Comparison of ENCODE assay signal across 10 mouse cellular contexts in the genomic region with DNA sequence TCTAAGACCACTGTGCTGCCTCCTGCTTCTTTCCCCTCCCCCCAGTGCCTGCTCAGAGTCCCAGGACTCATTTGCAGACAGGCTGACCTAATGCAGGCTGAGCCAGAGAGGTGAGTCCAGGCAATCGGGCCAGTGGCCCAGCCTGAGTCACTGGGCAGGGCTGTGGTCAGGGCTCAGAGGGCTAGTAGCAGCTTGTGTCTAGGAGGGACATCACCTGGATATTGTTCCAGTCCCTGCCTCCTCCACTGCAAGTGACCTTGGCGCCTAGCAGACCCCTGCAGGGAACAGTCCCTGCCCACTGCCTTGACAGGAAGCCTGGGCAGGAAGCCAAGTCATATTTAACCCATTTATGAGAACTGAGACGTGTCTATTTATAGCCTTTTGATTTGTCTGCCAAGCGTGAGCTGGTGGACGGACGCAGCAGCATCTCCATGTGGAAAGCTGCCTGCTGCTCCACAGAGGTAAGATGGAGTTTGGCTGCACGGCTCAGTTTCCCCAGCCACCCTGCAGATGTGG. TPM values are rescaled to one million over a fixed set of nuclear protein-coding genes. Genes with fewer than 3 reads are reported as not detected.
DNase-seq lines count a peak whose midpoint lies in the region; ATAC-seq and TF ChIP-seq lines count a peak whose summit lies in the region.
"Had no signal": no experiment of that assay in that cellular context is flagged by ENCODE, and none has a peak within 500 bp of the region (broad histone marks: within the 10 kb centered on the region; RNA-seq: fewer than 3 reads in every experiment).

No protein-coding gene starts in this region.

- H3K4me1 ChIP-seq in hindbrain, embryonic 11.5 days (replicated peaks; ENCODE audit: control insufficient read depth, insufficient read depth, low read length) = no peaks in the 10 kb centered on the region
- H3K4me1 ChIP-seq in hindbrain, embryonic 10.5 days (replicated peaks) = no peaks in the 10 kb centered on the region; the same call in 1 of the 2 replicates
- peaks cover 10% of the 10 kb centered on the region for H3K4me1 ChIP-seq in intestine, embryonic 14.5 days (replicated peaks; ENCODE audit: control insufficient read depth, insufficient read depth, low read length)
- H3K4me1 ChIP-seq in liver, embryonic 13.5 days (replicated peaks) = peaks cover 12% of the 10 kb centered on the region

- TF ChIP-seq CTCF in gastrocnemius, adult 2 months (IDR thresholded peaks at IDR 0.05) = no peak

- no peaks in the 10 kb centered on the region for H3K9me3 ChIP-seq in hindbrain, embryonic 11.5 days (ENCODE audit: control insufficient read depth, low read length)
- H3K9me3 ChIP-seq in hindbrain, embryonic 10.5 days = peaks cover 12% of the 10 kb centered on the region
- peaks cover 6% of the 10 kb centered on the region; the same call in 1 of the 2 replicates for H3K9me3 ChIP-seq in intestine, embryonic 14.5 days (ENCODE audit: control insufficient read depth, low read length)
- H3K9me3 ChIP-seq in liver, embryonic 13.5 days (replicated peaks) = no peaks in the 10 kb centered on the region
- H3K9me3 ChIP-seq: G1E had no signal

- H3K36me3 ChIP-seq in hindbrain, embryonic 11.5 days (ENCODE audit: control insufficient read depth, insufficient read depth, low read length) = no peaks in the 10 kb centered on the region
- H3K36me3 ChIP-seq in hindbrain, embryonic 10.5 days = no peaks in the 10 kb centered on the region
- no peaks in the 10 kb centered on the region for H3K36me3 ChIP-seq in intestine, embryonic 14.5 days (ENCODE audit: control insufficient read depth, insufficient read depth, low read length)
- H3K36me3 ChIP-seq in liver, embryonic 13.5 days = no peaks in the 10 kb centered on the region
- H3K36me3 ChIP-seq: G1E had no signal

- no peak overlapping the region for H3K4me2 ChIP-seq in hindbrain, embryonic 11.5 days (replicated peaks; ENCODE audit: low read depth, low read length)
- 0 out of 2 replicates have a peak overlapping the region, but pooled peaks have one; percentile 12 for H3K4me2 ChIP-seq in intestine, embryonic 14.5 days (ENCODE audit: low read length)
- H3K4me2 ChIP-seq in liver, embryonic 13.5 days = no peak overlapping the region

- H3K27ac ChIP-seq in hindbrain, embryonic 11.5 days (ENCODE audit: low read depth, low read length) = no peak overlapping the region
- H3K27ac ChIP-seq in hindbrain, embryonic 10.5 days = no peak overlapping the region
- H3K27ac ChIP-seq in gastrocnemius, adult 2 months = peak overlapping the region; percentile 85
- H3K27ac ChIP-seq in intestine, embryonic 14.5 days (ENCODE audit: low read depth) = no peak overlapping the region
- H3K27ac ChIP-seq in liver, embryonic 13.5 days = no peak overlapping the region

- H3K9ac ChIP-seq in hindbrain, embryonic 11.5 days (ENCODE audit: low read depth, low read length) = no peak overlapping the region
- 0 out of 2 replicates have a peak overlapping the region, but pooled peaks have one; percentile 3 for H3K9ac ChIP-seq in intestine, embryonic 14.5 days (ENCODE audit: low read length)
- no peak overlapping the region for H3K9ac ChIP-seq in liver, embryonic 13.5 days

- DNase-seq in hindbrain, embryonic 11.5 days (ENCODE audit: low spot score) = peak; percentile 3
- no peak for DNase-seq in hindbrain, embryonic 10.5 days (ENCODE audit: low spot score)
- peak; percentile 70 to 81 for DNase-seq in adrenal gland, postnatal 36 days
- DNase-seq in gastrocnemius, adult 2 months = peak; percentile 82
- DNase-seq in intestine, embryonic 14.5 days (ENCODE audit: low spot score) = peak; percentile 57
- peak; percentile 2 for DNase-seq in liver, embryonic 13.5 days
- DNase-seq in ovary, postnatal 14 days (ENCODE audit: low spot score) = peak; percentile 33
- DNase-seq in thymus, postnatal 14 days = peak; percentile 23

- H3K4me3 ChIP-seq in hindbrain, embryonic 11.5 days (ENCODE audit: low read depth, low read length) = no peak overlapping the region
- H3K4me3 ChIP-seq in hindbrain, embryonic 10.5 days = no peak overlapping the region
- peak overlapping the region; percentile 36 for H3K4me3 ChIP-seq in gastrocnemius, adult 2 months
- no peak overlapping the region for H3K4me3 ChIP-seq in intestine, embryonic 14.5 days (ENCODE audit: low read depth, low read length)
- H3K4me3 ChIP-seq in liver, embryonic 13.5 days (replicated peaks) = no peak overlapping the region

- WGBS in hindbrain, embryonic 11.5 days = 64% methylated on average over 7 of the region's 7 CpGs
- WGBS in hindbrain, embryonic 10.5 days = 67% methylated on average over 7 of the region's 7 CpGs
- WGBS in intestine, embryonic 14.5 days = 14% methylated on average over 7 of the region's 7 CpGs
- WGBS in liver, embryonic 13.5 days (ENCODE audit: insufficient replicate concordance) = 16% methylated on average over 7 of the region's 7 CpGs

- no peak for ATAC-seq in hindbrain, embryonic 11.5 days (ENCODE audit: low FRiP score)
- peak; percentile 50 for ATAC-seq in intestine, embryonic 14.5 days (replicated peaks; ENCODE audit: low FRiP score, low TSS enrichment, low read depth)
- no peak; the same call in 1 of the 2 replicates for ATAC-seq in liver, embryonic 13.5 days (ENCODE audit: low read depth)

- H3K27me3 ChIP-seq in hindbrain, embryonic 11.5 days (ENCODE audit: control insufficient read depth, insufficient read depth, low read length) = no peaks in the 10 kb centered on the region
- no peaks in the 10 kb centered on the region for H3K27me3 ChIP-seq in hindbrain, embryonic 10.5 days (ENCODE audit: insufficient read depth, poor library complexity, severe bottlenecking)
- no peaks in the 10 kb centered on the region for H3K27me3 ChIP-seq in intestine, embryonic 14.5 days (replicated peaks; ENCODE audit: control insufficient read depth, insufficient read depth, low read length)
- no peaks in the 10 kb centered on the region for H3K27me3 ChIP-seq in liver, embryonic 13.5 days

- intact Hi-C loops in gastrocnemius, adult 2 months (cut with DNase I) = no loop called here

RNA-seq across cellular contexts. Expression of a gene that starts 27.0 kb away (rescaled TPM):
- polyA plus RNA-seq in hindbrain, embryonic 11.5 days (2014; fragmentation: Nextera tagmentation; extraction: Ambion mirVana) = 0.59 and 1.1 TPM in 2 replicates
- 1.4 and 2.0 TPM in 2 replicates for polyA plus RNA-seq in hindbrain, embryonic 10.5 days (2016; fragmentation: Nextera tagmentation; extraction: Ambion mirVana)
- under 1 TPM; 0.30 to 0.96 TPM for total RNA-seq in adrenal gland, postnatal 36 days (2021)
- total RNA-seq in gastrocnemius, adult 2 months (2021) = not detected
- 7.1 and 9.4 TPM in 2 replicates for polyA plus RNA-seq in intestine, embryonic 14.5 days (2014; fragmentation: Nextera tagmentation; extraction: Ambion mirVana)
- polyA plus RNA-seq in liver, embryonic 13.5 days (2015; fragmentation: Nextera tagmentation; extraction: Ambion mirVana) = 2.1 TPM in 2 replicates
- total RNA-seq: left cerebral cortex, postnatal 36 days had no signal

RNA-seq across cellular contexts. Expression of a gene that starts 27.3 kb away (rescaled TPM):
- 12.8 and 13.4 TPM in 2 replicates for polyA plus RNA-seq in hindbrain, embryonic 11.5 days (2014; fragmentation: Nextera tagmentation; extraction: Ambion mirVana)
- 21.2 and 29.8 TPM in 2 replicates for polyA plus RNA-seq in hindbrain, embryonic 10.5 days (2016; fragmentation: Nextera tagmentation; extraction: Ambion mirVana)
- 10 to 100 TPM in 1 of 2 experiments, 1 to 10 TPM in 1; 6.1 to 14.6 TPM for total RNA-seq in adrenal gland, postnatal 36 days (2021)
- total RNA-seq in gastrocnemius, adult 2 months (2021) = under 1 TPM; 0.31 to 0.41 TPM
- polyA plus RNA-seq in intestine, embryonic 14.5 days (2014; fragmentation: Nextera tagmentation; extraction: Ambion mirVana) = 123 and 135 TPM in 2 replicates
- polyA plus RNA-seq in liver, embryonic 13.5 days (2015; fragmentation: Nextera tagmentation; extraction: Ambion mirVana) = 20.9 and 22.3 TPM in 2 replicates
- polyA plus RNA-seq: G1E had no signal

RNA-seq across cellular contexts. Expression of a gene that starts 41.7 kb away (rescaled TPM):
- polyA plus RNA-seq in hindbrain, embryonic 11.5 days (2014; fragmentation: Nextera tagmentation; extraction: Ambion mirVana) = 12.3 and 14.1 TPM in 2 replicates
- polyA plus RNA-seq in hindbrain, embryonic 10.5 days (2016; fragmentation: Nextera tagmentation; extraction: Ambion mirVana) = 11.6 and 14.7 TPM in 2 replicates
- 100 to 1,000 TPM in 1 of 2 experiments, 10 to 100 TPM in 1; 34.8 to 103 TPM for total RNA-seq in adrenal gland, postnatal 36 days (2021)
- total RNA-seq in gastrocnemius, adult 2 months (2021) = 10 to 100 TPM in 1 of 2 experiments, 1 to 10 TPM in 1; 8.3 to 13.8 TPM
- 18.1 and 22.8 TPM in 2 replicates for polyA plus RNA-seq in intestine, embryonic 14.5 days (2014; fragmentation: Nextera tagmentation; extraction: Ambion mirVana)
- polyA plus RNA-seq in liver, embryonic 13.5 days (2015; fragmentation: Nextera tagmentation; extraction: Ambion mirVana) = 17.3 and 19.2 TPM in 2 replicates

RNA-seq across cellular contexts. Expression of a gene that starts 44.0 kb away (rescaled TPM):
- polyA plus RNA-seq in hindbrain, embryonic 11.5 days (2014; fragmentation: Nextera tagmentation; extraction: Ambion mirVana) = 23.5 and 25.4 TPM in 2 replicates
- 23.6 and 26.3 TPM in 2 replicates for polyA plus RNA-seq in hindbrain, embryonic 10.5 days (2016; fragmentation: Nextera tagmentation; extraction: Ambion mirVana)
- 100 to 1,000 TPM; 112 to 141 TPM for total RNA-seq in adrenal gland, postnatal 36 days (2021)
- total RNA-seq in gastrocnemius, adult 2 months (2021) = 100 to 1,000 TPM in 1 of 2 experiments, 10 to 100 TPM in 1; 85.9 to 102 TPM
- polyA plus RNA-seq in intestine, embryonic 14.5 days (2014; fragmentation: Nextera tagmentation; extraction: Ambion mirVana) = 22.3 and 22.7 TPM in 2 replicates
- polyA plus RNA-seq in liver, embryonic 13.5 days (2015; fragmentation: Nextera tagmentation; extraction: Ambion mirVana) = 9.7 and 10.4 TPM in 2 replicates

RNA-seq across cellular contexts. Expression of a gene that starts 50.7 kb away (rescaled TPM):
- polyA plus RNA-seq in hindbrain, embryonic 11.5 days (2014; fragmentation: Nextera tagmentation; extraction: Ambion mirVana) = 8.7 and 12.6 TPM in 2 replicates
- polyA plus RNA-seq in hindbrain, embryonic 10.5 days (2016; fragmentation: Nextera tagmentation; extraction: Ambion mirVana) = 1.4 and 7.6 TPM in 2 replicates
- 1 to 10 TPM; 1.2 to 1.6 TPM for total RNA-seq in adrenal gland, postnatal 36 days (2021)
- total RNA-seq in gastrocnemius, adult 2 months (2021) = 1 to 10 TPM; 1.4 to 1.6 TPM
- polyA plus RNA-seq in intestine, embryonic 14.5 days (2014; fragmentation: Nextera tagmentation; extraction: Ambion mirVana) = 21.1 and 23.0 TPM in 2 replicates
- 0.17 and 0.47 TPM in 2 replicates for polyA plus RNA-seq in liver, embryonic 13.5 days (2015; fragmentation: Nextera tagmentation; extraction: Ambion mirVana)
- total RNA-seq: G1E had no signal
- polyA plus RNA-seq: G1E had no signal
